Mouse (Mus musculus): Measurements from ENCODE around the gene AC124108.1. TPM values are rescaled to one million over a fixed set of nuclear protein-coding genes. Genes with fewer than 3 reads are reported as not detected.

AC124108.1 gene
- total RNA-seq, 1 experiment: 5.0 TPM

- no peaks in the 10 kb centered on the region for H3K36me3 ChIP-seq (ENCODE audit: control insufficient read depth, insufficient read depth, low read length, poor library complexity, severe bottlenecking)
- no peak overlapping the region for H3K4me3 ChIP-seq (ENCODE audit: insufficient read depth in 1 of 2, low read depth in 1 of 2, low read length in 2 of 2, poor library complexity in 1 of 2, severe bottlenecking in 1 of 2)
- TF ChIP-seq ZNF384 (IDR thresholded peaks at IDR 0.05; ENCODE audit: low read depth, low read length) (no peak), HCFC1 (IDR thresholded peaks at IDR 0.05; ENCODE audit: borderline replicate concordance, insufficient read depth, low read length) (no peak), CHD2 (IDR thresholded peaks at IDR 0.05; ENCODE audit: low read depth, low read length) (no peak), MAFK (IDR thresholded peaks at IDR 0.05; ENCODE audit: insufficient read depth, low read depth, low read length) (no peak), ZC3H11A (IDR thresholded peaks at IDR 0.05; ENCODE audit: borderline replicate concordance, low read depth, low read length) (no peak)
- H3K27ac ChIP-seq (ENCODE audit: insufficient read depth, low read depth, low read length, poor library complexity, severe bottlenecking): no peak overlapping the region
- in situ Hi-C loops (cut with MboI; ENCODE audit: low sequenced_read_pairs in 2 of 2, unreplicated experiment in 2 of 2): no loop called here
- H3K9me3 ChIP-seq (ENCODE audit: control insufficient read depth, insufficient read depth, low read depth, low read length): no peaks in the 10 kb centered on the region
- H3K4me1 ChIP-seq (ENCODE audit: control insufficient read depth in 2 of 2, insufficient read depth in 2 of 2, low read length in 2 of 2, poor library complexity in 1 of 2): 0 out of 4 replicates have a peak, but pooled peaks cover 0 to 3% of the 10 kb centered on the region in 2 experiments
- no peak overlapping the region for H3K9ac ChIP-seq (ENCODE audit: insufficient read depth, low read depth, low read length, poor library complexity, severe bottlenecking)
- no peak for DNase-seq (ENCODE audit: low read depth, low spot score)
Observed at GRCm38 (mm10) chr1:132221627-132222026, 30.4 kb downstream of the AC124108.1 start.

GRCm38 (mm10) chr1:132222166-132222565 is 30.9 kb downstream of the AC124108.1 start:
- no peak overlapping the region for H3K4me3 ChIP-seq (ENCODE audit: insufficient read depth in 1 of 2, low read depth in 1 of 2, low read length in 2 of 2, poor library complexity in 1 of 2, severe bottlenecking in 1 of 2)
- in situ Hi-C loops (cut with MboI; ENCODE audit: low sequenced_read_pairs in 2 of 2, unreplicated experiment in 2 of 2): no loop called here
- H3K36me3 ChIP-seq (ENCODE audit: control insufficient read depth, insufficient read depth, low read length, poor library complexity, severe bottlenecking): no peaks in the 10 kb centered on the region
- no peaks in the 10 kb centered on the region for H3K9me3 ChIP-seq (ENCODE audit: control insufficient read depth, insufficient read depth, low read depth, low read length)
- H3K4me1 ChIP-seq (ENCODE audit: control insufficient read depth in 2 of 2, insufficient read depth in 2 of 2, low read length in 2 of 2, poor library complexity in 1 of 2): 0 out of 4 replicates have a peak, but pooled peaks cover 0 to 3% of the 10 kb centered on the region in 2 experiments
- H3K27ac ChIP-seq (ENCODE audit: insufficient read depth, low read depth, low read length, poor library complexity, severe bottlenecking): no peak overlapping the region
- no peak for DNase-seq (ENCODE audit: low read depth, low spot score)
- no peak overlapping the region for H3K9ac ChIP-seq (ENCODE audit: insufficient read depth, low read depth, low read length, poor library complexity, severe bottlenecking)
- TF ChIP-seq MAFK (IDR thresholded peaks at IDR 0.05; ENCODE audit: insufficient read depth, low read depth, low read length) (no peak), ZC3H11A (IDR thresholded peaks at IDR 0.05; ENCODE audit: borderline replicate concordance, low read depth, low read length) (no peak), CHD2 (IDR thresholded peaks at IDR 0.05; ENCODE audit: low read depth, low read length) (no peak), ZNF384 (IDR thresholded peaks at IDR 0.05; ENCODE audit: low read depth, low read length) (no peak), HCFC1 (IDR thresholded peaks at IDR 0.05; ENCODE audit: borderline replicate concordance, insufficient read depth, low read length) (no peak)

GRCm38 (mm10) chr1:132226297-132227080 is 35.2 kb downstream of the AC124108.1 start:
- in situ Hi-C loops (cut with MboI; ENCODE audit: low sequenced_read_pairs in 2 of 2, unreplicated experiment in 2 of 2): no loop called here
- no peak overlapping the region for H3K9ac ChIP-seq (ENCODE audit: insufficient read depth, low read depth, low read length, poor library complexity, severe bottlenecking)
- TF ChIP-seq ZNF384 (IDR thresholded peaks at IDR 0.05; ENCODE audit: low read depth, low read length): 0 out of 2 replicates have a peak, but pooled peaks have one; percentile 37
- TF ChIP-seq MAFK (IDR thresholded peaks at IDR 0.05; ENCODE audit: insufficient read depth, low read depth, low read length): no peak
- DNase-seq (ENCODE audit: low read depth, low spot score): no peak
- no peak overlapping the region for H3K27ac ChIP-seq (ENCODE audit: insufficient read depth, low read depth, low read length, poor library complexity, severe bottlenecking)
- H3K4me3 ChIP-seq (ENCODE audit: insufficient read depth in 1 of 2, low read depth in 1 of 2, low read length in 2 of 2, poor library complexity in 1 of 2, severe bottlenecking in 1 of 2): no peak overlapping the region
- H3K4me1 ChIP-seq (ENCODE audit: control insufficient read depth in 2 of 2, insufficient read depth in 2 of 2, low read length in 2 of 2, poor library complexity in 1 of 2): peaks cover 3 to 4% of the 10 kb centered on the region in 2 experiments; a peak in 1 of 4 replicates
- no peaks in the 10 kb centered on the region for H3K9me3 ChIP-seq (ENCODE audit: control insufficient read depth, insufficient read depth, low read depth, low read length)
- no peaks in the 10 kb centered on the region for H3K36me3 ChIP-seq (ENCODE audit: control insufficient read depth, insufficient read depth, low read length, poor library complexity, severe bottlenecking)

- Histone ChIP-seq H3K9me3 (ENCODE audit: control insufficient read depth, insufficient read depth, low read depth, low read length) (no peaks in the 10 kb centered on the region), H3K36me3 (ENCODE audit: control insufficient read depth, insufficient read depth, low read length, poor library complexity, severe bottlenecking) (no peaks in the 10 kb centered on the region), H3K27ac (ENCODE audit: insufficient read depth, low read depth, low read length, poor library complexity, severe bottlenecking) (no peak within 1 kb of the TSS), H3K4me3 (ENCODE audit: insufficient read depth in 1 of 2, low read depth in 1 of 2, low read length in 2 of 2, poor library complexity in 1 of 2, severe bottlenecking in 1 of 2) (no peak within 1 kb of the TSS), H3K4me1 (ENCODE audit: control insufficient read depth in 2 of 2, insufficient read depth in 2 of 2, low read length in 2 of 2, poor library complexity in 1 of 2) (peaks cover 0 to 6% of the 10 kb centered on the region in 2 experiments; a peak in 1 of 4 replicates), H3K9ac (ENCODE audit: insufficient read depth, low read depth, low read length, poor library complexity, severe bottlenecking) (no peak within 1 kb of the TSS)
- no peak for TF ChIP-seq ZNF384 (IDR thresholded peaks at IDR 0.05; ENCODE audit: low read depth, low read length)
- TF ChIP-seq CHD2 (IDR thresholded peaks at IDR 0.05; ENCODE audit: low read depth, low read length): no peak
- TF ChIP-seq HCFC1 (IDR thresholded peaks at IDR 0.05; ENCODE audit: borderline replicate concordance, insufficient read depth, low read length): no peak
- no peak for TF ChIP-seq ZC3H11A (IDR thresholded peaks at IDR 0.05; ENCODE audit: borderline replicate concordance, low read depth, low read length)
- TF ChIP-seq MAFK (IDR thresholded peaks at IDR 0.05; ENCODE audit: insufficient read depth, low read depth, low read length): no peak
- in situ Hi-C loops (cut with MboI; ENCODE audit: low sequenced_read_pairs in 2 of 2, unreplicated experiment in 2 of 2): loop anchor here in 1 of 2 experiments (10.0 kb wide), 1 partner anchor 65 kb away; no protein-coding TSS in a partner anchor
- no peak for DNase-seq (ENCODE audit: low read depth, low spot score)
Observed at GRCm38 (mm10) chr1:132229667-132230066, 38.4 kb downstream of the AC124108.1 start, which contains the start of gene Gm10188. Gene Gm10188 (minus strand): TSS chr1:132229767.
